Mouse (Mus musculus) erythroid progenitor cell, adult 5-6 weeks (primary cell): ENCODE measurements around the gene Tas2r110. TPM values are rescaled to one million over a fixed set of nuclear protein-coding genes. Genes with fewer than 3 reads are reported as not detected.

Experiments
- ATAC-seq: replicated peaks from 2 replicates; pipeline ENCODE4 v1.8.0; 2016; ENCODE audit warnings: moderate number of reproducible peaks, mild to moderate bottlenecking, moderate TSS enrichment, inconsistent platforms; ENCODE audit not compliant: poor library complexity, low FRiP score, severe bottlenecking
- total RNA-seq, 2 experiments: library from RNA; stranded (forward) in 1 of 2; stranded (reverse) in 1 of 2; fragments of 150-400 nt in 1 of 2; fragments of 186-747, 209-891 nt in 1 of 2; gene quantifications; 2 replicates each; pipeline versions ENCODE4 v1.2.3 to v1.2.4; 2015 to 2017; ENCODE audit warnings: low replicate concordance in 2 of 2

Gene Tas2r110
- not detected in 2 replicates for total RNA-seq (2015; ENCODE audit: low replicate concordance)
- total RNA-seq (2017; ENCODE audit: low replicate concordance), result not detected in 2 replicates

DNA sequence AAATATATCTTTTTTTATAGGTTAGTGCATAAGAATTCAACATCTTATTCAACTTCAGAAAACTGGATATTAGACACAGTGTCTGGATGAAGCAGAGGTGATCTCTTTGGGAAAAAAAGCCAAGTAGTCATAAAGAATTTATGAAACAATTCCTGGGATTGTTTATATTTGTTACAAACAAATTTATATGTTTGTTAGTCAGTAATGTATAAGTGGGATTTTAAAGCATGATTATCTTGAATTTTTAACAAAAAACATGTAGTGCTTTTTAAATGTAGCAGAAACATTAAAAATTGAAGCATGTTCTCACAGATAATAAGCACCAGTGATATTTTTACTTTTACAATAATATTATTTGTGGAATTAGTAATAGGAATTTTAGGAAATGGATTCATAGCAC lies at the start of gene Tas2r110:
Tas2r110 (plus strand) TSS at position 301 of the 400 bp plus-strand sequence.
- no peak for ATAC-seq

- ATAC-seq, result no peak
Observed at GRCm38 (mm10) chr6:132846842-132847241, 21.0 kb upstream of the Tas2r110 start, which contains the start of gene Tas2r123. Tas2r123 (plus strand) TSS chr6:132847142.

GRCm38 (mm10) chr6:132855138-132855537 lies 12.7 kb upstream of the Tas2r110 start, which contains the start of gene Tas2r116:
Tas2r116 (plus strand) TSS chr6:132855438.
- no peak for ATAC-seq

DNA sequence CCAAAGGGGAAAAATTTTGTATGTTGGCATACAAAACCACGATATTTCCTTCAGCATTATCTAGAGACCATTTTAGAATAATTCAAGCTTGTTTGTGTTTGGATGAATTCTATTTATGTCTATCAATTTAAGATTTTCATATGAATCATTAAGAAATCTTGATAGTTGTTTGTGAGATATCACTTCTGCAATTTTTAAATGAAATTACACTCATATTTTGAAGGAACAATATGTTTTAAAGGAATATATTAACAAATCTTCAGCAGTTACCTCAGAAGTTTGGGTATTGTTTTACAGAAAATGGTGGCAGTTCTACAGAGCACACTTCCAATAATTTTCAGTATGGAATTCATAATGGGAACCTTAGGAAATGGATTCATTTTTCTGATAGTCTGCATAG lies 24.9 kb downstream of the Tas2r110 start, which contains the start of gene Tas2r113:
Tas2r113 (plus strand) TSS at position 301 of the 400 bp plus-strand sequence.
- ATAC-seq, result no peak

- ATAC-seq, result no peak
Observed at GRCm38 (mm10) chr6:132909351-132909750, 41.5 kb downstream of the Tas2r110 start, which contains the start of gene Tas2r125. Tas2r125 (plus strand) TSS chr6:132909651.

Other genes starting within 250 kb of the Tas2r110 start
- gene A630073D07Rik, start 216.5 kb upstream of the Tas2r110 start, total RNA-seq (2015; ENCODE audit: low replicate concordance), result not detected in 2 replicates
- not detected in 2 replicates for gene A630073D07Rik, start 216.5 kb upstream of the Tas2r110 start, total RNA-seq (2017; ENCODE audit: low replicate concordance)
- not detected in 2 replicates for gene Tas2r120, start 211.1 kb upstream of the Tas2r110 start, total RNA-seq (2015; ENCODE audit: low replicate concordance)
- gene Tas2r120, start 211.1 kb upstream of the Tas2r110 start, total RNA-seq (2017; ENCODE audit: low replicate concordance), result not detected in 2 replicates
- gene Tas2r121, start 167.0 kb upstream of the Tas2r110 start, total RNA-seq (2015; ENCODE audit: low replicate concordance), result not detected in 2 replicates
- gene Tas2r121, start 167.0 kb upstream of the Tas2r110 start, total RNA-seq (2017; ENCODE audit: low replicate concordance), result not detected in 2 replicates
- gene Tas2r122, start 156.1 kb upstream of the Tas2r110 start, total RNA-seq (2015; ENCODE audit: low replicate concordance), result not detected in 2 replicates
- not detected in 2 replicates for gene Tas2r122, start 156.1 kb upstream of the Tas2r110 start, total RNA-seq (2017; ENCODE audit: low replicate concordance)
- gene Tas2r115, start 130.0 kb upstream of the Tas2r110 start, total RNA-seq (2015; ENCODE audit: low replicate concordance), result not detected in 2 replicates
- gene Tas2r115, start 130.0 kb upstream of the Tas2r110 start, total RNA-seq (2017; ENCODE audit: low replicate concordance), result not detected in 2 replicates
- not detected in 2 replicates for gene Tas2r124, start 113.3 kb upstream of the Tas2r110 start, total RNA-seq (2015; ENCODE audit: low replicate concordance)
- gene Tas2r124, start 113.3 kb upstream of the Tas2r110 start, total RNA-seq (2017; ENCODE audit: low replicate concordance), result not detected in 2 replicates
- gene Tas2r102, start 105.9 kb upstream of the Tas2r110 start, total RNA-seq (2015; ENCODE audit: low replicate concordance), result not detected in 2 replicates
- not detected in 2 replicates for gene Tas2r102, start 105.9 kb upstream of the Tas2r110 start, total RNA-seq (2017; ENCODE audit: low replicate concordance)
- not detected in 2 replicates for gene Tas2r136, start 89.8 kb upstream of the Tas2r110 start, total RNA-seq (2015; ENCODE audit: low replicate concordance)
- gene Tas2r136, start 89.8 kb upstream of the Tas2r110 start, total RNA-seq (2017; ENCODE audit: low replicate concordance), result not detected in 2 replicates
- gene Tas2r117, start 65.2 kb upstream of the Tas2r110 start, total RNA-seq (2015; ENCODE audit: low replicate concordance), result not detected in 2 replicates
- not detected in 2 replicates for gene Tas2r117, start 65.2 kb upstream of the Tas2r110 start, total RNA-seq (2017; ENCODE audit: low replicate concordance)
- gene Tas2r123, start 20.9 kb upstream of the Tas2r110 start, total RNA-seq (2015; ENCODE audit: low replicate concordance), result not detected in 2 replicates
- gene Tas2r123, start 20.9 kb upstream of the Tas2r110 start, total RNA-seq (2017; ENCODE audit: low replicate concordance), result not detected in 2 replicates
- gene Tas2r116, start 12.6 kb upstream of the Tas2r110 start, total RNA-seq (2015; ENCODE audit: low replicate concordance), result not detected in 2 replicates
- not detected in 2 replicates for gene Tas2r116, start 12.6 kb upstream of the Tas2r110 start, total RNA-seq (2017; ENCODE audit: low replicate concordance)
- not detected in 2 replicates for gene Tas2r113, start 25.0 kb downstream of the Tas2r110 start, total RNA-seq (2015; ENCODE audit: low replicate concordance)
- gene Tas2r113, start 25.0 kb downstream of the Tas2r110 start, total RNA-seq (2017; ENCODE audit: low replicate concordance), result not detected in 2 replicates
- not detected in 2 replicates for gene Tas2r125, start 41.6 kb downstream of the Tas2r110 start, total RNA-seq (2015; ENCODE audit: low replicate concordance)
- not detected in 2 replicates for gene Tas2r125, start 41.6 kb downstream of the Tas2r110 start, total RNA-seq (2017; ENCODE audit: low replicate concordance)
- not detected in 2 replicates for gene Tas2r129, start 83.1 kb downstream of the Tas2r110 start, total RNA-seq (2015; ENCODE audit: low replicate concordance)
- gene Tas2r129, start 83.1 kb downstream of the Tas2r110 start, total RNA-seq (2017; ENCODE audit: low replicate concordance), result not detected in 2 replicates
- gene Tas2r131, start 89.9 kb downstream of the Tas2r110 start, total RNA-seq (2015; ENCODE audit: low replicate concordance), result not detected in 2 replicates
- not detected in 2 replicates for gene Tas2r131, start 89.9 kb downstream of the Tas2r110 start, total RNA-seq (2017; ENCODE audit: low replicate concordance)
- not detected in 2 replicates for gene Tas2r109, start 113.0 kb downstream of the Tas2r110 start, total RNA-seq (2015; ENCODE audit: low replicate concordance)
- not detected in 2 replicates for gene Tas2r109, start 113.0 kb downstream of the Tas2r110 start, total RNA-seq (2017; ENCODE audit: low replicate concordance)
- gene Tas2r103, start 169.1 kb downstream of the Tas2r110 start, total RNA-seq (2015; ENCODE audit: low replicate concordance), result not detected in 2 replicates
- gene Tas2r103, start 169.1 kb downstream of the Tas2r110 start, total RNA-seq (2017; ENCODE audit: low replicate concordance), result not detected in 2 replicates
- gene Tas2r140, start 187.8 kb downstream of the Tas2r110 start, total RNA-seq (2015; ENCODE audit: low replicate concordance), result not detected in 2 replicates
- not detected in 2 replicates for gene Tas2r140, start 187.8 kb downstream of the Tas2r110 start, total RNA-seq (2017; ENCODE audit: low replicate concordance)
- 13.0 and 13.4 TPM in 2 replicates for gene Smim10l1, start 236.9 kb downstream of the Tas2r110 start, total RNA-seq (2015; ENCODE audit: low replicate concordance)
- gene Smim10l1, start 236.9 kb downstream of the Tas2r110 start, total RNA-seq (2017; ENCODE audit: low replicate concordance), result 6.6 and 25.0 TPM in 2 replicates